Mouse (Mus musculus) adrenal gland, adult 2 months (tissue): ENCODE measurements at regions not wholly inside any gene's neighbourhood (a gene's known extent, or its start where the extent isn't known, plus 50 kb on each side); places are given as distances from the start of the nearest gene placed in this dataset.

Experiments
- DNase-seq: peaks from one replicate; pipeline ENCODE4 v3.0.0; 2021

DNA sequence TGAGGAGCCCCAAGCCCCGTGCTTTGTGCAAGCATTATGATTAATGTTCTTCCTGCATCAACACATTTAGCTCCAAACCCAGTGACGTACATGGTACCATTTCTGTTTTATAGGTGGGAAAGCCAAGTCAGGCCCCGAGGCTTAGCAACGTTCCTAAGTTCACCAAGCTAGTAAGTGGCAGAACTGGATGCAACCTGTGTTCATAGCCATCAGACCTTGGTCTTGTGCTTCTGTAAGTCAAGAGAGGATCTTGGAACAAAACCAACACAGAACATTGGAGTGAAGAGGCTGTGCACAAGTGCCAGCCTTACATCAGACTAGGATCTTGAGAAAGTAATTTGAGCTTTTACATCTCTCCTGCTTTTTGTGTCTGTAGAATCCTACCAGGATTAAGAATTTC lies 71.3 kb downstream of the Cdc7 start:
- DNase-seq, result no peak

DNA sequence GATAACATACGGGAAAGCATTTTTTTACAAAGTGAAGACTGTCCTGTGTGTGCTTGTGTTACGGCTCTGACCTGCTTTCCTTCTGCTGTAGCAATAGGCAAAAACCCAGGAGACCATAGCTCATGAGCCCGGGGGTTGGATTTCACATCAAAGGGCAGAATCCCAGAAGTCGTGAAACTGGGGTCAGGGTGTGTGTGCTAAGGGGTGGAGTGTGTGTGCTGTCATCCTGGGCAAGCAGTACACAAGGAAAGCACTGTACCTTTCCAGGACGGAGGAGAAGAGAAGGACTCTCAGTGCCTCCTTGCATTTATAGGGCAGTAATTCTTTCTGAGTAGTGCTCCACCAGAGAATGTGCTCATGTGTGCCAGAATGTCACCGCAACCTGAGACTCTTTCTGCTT lies 71.7 kb downstream of the Cdc7 start:
- no peak for DNase-seq

DNA sequence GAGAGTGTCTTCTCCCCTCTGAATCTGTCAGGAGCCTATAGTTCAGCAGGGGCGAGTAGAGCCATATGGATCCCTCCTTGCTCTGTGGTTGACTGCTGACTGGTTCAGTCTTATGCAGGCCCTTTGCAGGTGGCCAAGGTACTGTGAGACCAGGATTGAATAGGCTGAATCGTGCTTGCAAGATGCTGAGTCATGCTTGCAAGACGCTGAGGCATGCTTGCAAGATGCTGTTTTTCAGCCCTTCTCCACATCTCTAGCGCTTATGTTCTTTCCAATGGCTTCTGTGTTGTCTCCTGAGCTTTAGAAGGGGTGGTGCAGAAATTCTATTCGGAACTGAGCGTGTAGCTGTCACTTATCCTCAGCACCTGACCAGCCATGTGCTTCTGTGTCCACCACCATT lies 72.4 kb downstream of the Cdc7 start:
- DNase-seq, result no peak

DNA sequence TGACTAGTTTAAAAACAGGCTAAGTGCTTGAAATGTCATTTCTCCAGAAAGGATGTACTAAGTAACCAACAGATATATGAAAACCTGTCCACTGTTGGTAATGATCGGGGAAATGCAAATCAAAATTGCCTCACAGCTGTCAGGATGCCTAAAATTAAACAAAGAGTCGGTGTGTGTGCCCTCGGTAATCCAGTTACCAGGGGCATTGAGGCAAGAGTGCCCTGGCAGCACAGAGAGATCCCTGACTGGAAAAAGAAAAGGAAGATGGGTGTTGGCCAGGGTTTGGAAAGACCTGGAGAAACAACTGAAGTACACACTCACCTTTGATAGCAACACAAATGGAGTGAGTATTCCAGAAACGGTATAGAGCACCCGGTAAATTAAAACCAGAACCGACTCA lies 73.0 kb downstream of the Cdc7 start:
- no peak for DNase-seq

DNA sequence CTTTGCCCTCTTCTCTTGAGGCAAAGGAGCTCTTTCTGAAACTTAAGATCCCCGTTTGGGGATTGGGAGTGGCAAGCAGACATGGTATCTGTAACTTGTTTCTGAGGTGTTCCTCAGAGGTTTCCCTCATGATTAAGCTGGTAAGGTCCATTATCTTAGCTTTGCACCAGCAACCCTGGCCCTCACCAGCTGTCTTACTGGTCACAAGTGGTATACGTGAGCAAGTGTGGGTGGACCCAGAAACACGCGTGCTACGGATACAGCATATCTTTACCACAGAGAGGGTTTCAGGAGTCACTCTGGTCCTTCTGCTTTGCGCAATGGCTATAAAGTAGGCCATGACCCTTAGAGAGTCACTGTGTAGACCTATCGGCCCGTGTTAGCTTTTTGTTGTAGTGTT lies 75.2 kb downstream of the Cdc7 start:
- no peak for DNase-seq

DNA sequence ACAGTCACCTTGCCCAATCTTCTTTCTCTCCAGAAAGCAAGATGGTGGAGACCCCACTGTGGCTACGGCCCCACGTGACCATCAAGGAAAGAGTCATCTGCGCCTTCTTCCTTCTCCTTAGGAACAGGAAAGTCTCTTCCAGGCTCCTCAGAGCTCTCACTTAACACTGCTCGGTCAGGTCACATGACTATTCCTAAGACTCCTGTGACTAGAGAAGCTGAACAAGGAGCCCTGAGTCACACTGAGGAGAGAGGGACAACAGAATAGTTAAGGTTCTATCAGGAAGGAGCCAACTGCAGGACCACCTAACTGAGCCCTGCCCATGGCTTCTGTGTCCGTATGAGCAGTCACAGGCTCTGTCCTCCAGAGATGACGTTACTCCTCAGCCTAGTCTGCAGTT lies 75.8 kb downstream of the Cdc7 start:
- DNase-seq, result no peak

DNA sequence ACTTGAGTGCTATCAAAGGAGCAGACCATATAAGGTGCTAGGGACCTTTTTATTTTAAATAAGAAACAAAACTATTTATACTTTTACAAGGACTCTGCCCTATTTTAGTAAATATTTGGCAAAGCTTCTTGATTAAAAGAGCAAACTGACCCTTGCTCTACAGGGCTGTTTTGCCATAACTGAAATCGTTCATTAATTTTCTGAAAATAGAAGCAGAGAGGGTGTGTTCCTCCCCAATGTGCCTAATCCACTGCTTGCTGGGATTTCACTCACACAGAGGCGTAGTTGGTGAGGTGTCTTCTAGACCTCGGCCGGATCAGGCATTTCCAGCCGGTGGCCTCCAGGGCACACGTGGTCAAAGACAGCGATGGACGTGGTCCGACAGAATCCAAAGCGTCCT lies 76.4 kb downstream of the Cdc7 start:
- DNase-seq, result no peak

DNA sequence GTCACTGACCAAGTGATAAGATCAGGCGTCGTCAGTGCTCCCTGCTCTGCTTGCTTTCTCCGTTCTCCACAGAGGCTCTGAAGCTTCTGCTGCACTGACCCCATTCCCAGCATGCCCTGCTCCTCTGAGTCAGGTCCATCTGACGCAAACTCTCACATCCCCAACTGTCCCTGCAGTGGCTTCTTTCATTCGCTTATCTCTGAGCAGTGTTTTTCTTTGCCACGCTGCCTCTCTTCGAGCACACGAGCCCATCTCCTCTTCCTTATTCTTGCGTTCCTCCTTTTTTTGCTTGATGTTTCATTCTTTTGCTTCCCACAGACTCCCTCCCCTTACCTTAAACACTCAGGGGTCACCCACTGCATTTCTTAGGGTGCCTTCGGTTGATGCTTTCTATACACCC lies 81.0 kb downstream of the Cdc7 start:
- DNase-seq, result no peak

DNA sequence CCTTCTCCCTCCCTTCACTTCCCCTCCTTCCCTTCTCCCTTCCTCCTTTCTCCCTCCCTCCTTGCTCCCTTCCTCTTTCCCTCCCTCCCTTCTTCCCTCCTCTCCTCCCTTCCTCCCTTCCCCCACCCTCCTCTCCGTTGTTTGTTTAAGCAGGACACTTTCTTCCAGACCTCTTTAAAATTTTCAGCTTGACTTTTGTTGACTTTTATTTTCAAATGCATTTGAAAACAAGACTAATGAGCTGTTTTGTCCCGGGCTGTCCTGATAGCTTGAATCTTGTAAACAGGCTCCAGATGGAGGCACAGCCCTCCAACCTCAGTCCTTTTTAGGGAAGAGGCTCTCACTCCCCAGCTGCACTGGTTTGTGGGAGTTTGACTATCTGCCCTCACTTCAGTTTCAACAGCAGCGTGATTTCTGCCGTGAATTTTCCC lies 82.4 kb downstream of the Cdc7 start:
- DNase-seq, result no peak

DNA sequence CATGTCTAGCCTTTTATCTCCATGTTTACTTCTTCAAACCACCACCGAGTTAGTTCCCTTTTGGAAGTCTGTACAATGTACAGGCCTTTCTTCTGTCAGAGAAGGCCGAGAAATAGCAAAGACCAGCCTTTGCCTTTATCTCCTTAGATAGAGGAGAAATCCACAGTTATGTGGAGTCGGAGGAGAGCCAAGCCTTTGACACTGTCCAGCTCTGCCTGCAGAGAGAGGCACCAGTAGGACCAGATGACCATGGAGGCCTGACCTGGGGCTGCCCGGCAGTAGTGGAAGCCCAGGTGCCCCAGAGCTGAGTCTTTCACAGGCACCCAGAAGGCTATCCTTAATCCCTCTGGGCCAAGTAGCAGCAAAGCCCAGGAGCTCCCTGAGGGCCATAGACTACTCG lies 84.5 kb downstream of the Cdc7 start:
- DNase-seq, result no peak

DNA sequence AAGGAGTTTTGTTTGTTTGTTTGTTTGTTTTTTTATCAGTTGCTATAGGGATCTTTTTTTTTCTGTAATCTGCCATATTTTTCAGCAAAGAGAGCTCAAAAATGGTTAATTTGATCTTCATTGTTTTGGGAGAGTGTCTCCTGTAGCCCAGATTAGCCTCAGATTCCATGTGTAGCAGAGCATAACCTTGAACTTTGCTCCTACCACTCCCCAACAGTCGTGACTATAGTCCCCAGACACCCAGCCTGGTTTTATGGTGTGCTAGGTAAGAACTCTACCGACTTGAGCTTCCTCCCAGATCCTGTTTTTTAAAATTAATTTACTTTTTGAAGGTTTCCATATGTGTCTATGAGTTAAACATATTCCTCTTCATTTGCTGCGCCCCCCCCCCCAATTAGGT lies 86.0 kb downstream of the Cdc7 start:
- no peak for DNase-seq

DNA sequence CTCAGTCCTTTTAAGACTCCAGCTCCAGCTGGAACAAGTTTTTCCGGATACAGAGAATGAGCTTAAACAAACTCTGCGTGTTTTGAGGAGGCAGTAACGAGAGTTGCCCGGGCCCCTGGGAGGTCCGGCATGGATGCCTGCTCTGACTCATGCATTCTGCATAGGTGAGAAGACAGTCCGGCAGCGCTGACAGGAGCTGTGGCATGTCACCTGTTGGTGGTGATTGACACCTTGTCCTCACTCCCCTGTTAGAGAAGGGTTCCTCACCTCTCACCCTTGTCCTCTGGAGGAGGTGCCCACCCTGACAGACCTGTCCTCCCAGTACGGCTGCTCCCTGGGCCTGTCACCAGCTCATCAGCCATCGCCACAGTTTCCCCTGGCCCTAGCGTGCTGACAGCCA lies 87.7 kb downstream of the Cdc7 start:
- DNase-seq, result no peak

DNA sequence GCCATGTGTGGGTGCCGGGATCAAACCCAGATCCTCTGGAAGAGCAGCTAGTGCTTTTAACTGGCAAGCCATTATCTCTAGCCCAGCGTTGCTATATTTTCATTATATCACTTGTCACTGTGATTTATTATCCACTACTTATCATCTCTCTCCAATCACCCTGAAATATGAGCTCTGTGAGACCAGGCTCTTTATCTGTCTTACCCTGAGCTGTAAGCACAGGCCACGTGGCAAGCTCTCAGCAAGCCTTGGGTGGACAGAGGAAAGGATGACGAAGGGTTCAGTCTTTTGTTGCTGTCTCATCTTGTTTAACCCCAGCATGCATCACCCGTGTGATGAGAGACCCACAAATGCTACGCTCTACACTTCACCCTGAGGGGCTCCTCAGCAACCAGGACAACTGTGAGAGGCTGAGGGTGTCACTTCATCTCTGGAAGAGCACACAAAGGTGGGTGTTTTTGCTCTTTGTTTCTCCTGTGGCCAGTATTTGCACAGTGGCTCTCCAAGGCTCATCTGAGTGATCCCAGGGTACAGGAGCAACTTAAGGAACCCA lies 90.9 kb downstream of the Cdc7 start:
- DNase-seq, result peak; percentile 27

DNA sequence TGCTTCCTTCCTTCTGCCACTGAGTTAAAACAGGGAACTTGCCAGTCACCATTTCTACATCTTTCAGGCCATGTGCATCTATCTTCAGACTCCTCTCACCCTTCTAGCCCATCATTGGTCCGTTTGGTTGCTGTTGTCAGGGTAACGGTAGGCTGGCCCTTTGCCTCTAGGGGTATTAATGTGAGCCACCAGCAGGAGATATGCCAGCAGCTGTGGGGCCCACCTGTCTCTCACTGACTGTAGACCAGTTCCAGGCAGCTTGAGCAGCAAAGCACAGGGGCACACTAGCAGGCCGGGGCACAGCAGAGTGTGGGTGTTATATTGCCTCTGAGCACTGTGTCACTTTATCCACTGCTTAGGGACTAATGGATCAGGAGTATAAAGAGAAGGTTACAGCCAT lies 91.3 kb downstream of the Cdc7 start:
- peak; percentile 27 for DNase-seq
